Mouse (Mus musculus): ENCODE measurements around the gene Art4.
"Not testable (repeated sequence)": the region's sequence is repeated elsewhere in the genome, so short reads cannot be mapped to it uniquely, and the experiment has no call there.

Gene Art4

DNA sequence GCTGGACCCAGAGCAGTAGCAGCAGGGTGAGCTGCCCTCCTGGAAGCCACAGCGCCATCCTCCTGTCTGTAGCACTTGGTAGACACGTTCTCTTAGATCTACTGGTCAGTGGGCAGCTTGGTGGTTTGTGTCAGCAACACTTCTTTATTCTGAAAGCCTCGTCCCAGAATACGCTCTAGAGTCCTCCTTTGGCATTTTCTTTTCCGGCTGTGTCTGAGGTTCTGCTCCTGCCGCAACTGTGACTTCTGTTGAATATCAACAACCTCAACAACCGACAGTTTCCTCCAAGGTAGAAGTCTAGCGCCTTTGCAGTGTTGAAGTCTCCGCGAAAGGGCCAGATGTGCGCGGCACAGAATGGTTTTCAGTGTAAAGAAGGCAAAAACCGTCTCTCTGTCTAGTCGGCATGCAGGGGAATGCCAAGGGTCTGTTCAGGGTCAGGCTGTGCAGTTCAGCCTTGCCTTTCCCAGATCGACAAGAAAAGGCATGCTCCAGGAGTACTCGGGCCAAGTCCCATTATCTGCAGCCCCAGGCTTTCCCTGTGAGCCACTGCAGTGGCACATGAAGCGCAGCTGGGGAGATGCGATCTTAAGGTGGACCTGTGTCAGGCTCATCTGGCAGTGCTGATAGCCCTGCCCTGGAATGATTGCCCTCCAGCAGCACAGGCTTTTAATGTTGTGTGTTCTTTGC lies at the start of gene Art4:
Gene Art4, minus strand, starts transcription at position 548 of the 687 bp plus-strand sequence.
- DNase-seq (ENCODE audit: low read depth, low spot score): peak; percentile 82

DNA sequence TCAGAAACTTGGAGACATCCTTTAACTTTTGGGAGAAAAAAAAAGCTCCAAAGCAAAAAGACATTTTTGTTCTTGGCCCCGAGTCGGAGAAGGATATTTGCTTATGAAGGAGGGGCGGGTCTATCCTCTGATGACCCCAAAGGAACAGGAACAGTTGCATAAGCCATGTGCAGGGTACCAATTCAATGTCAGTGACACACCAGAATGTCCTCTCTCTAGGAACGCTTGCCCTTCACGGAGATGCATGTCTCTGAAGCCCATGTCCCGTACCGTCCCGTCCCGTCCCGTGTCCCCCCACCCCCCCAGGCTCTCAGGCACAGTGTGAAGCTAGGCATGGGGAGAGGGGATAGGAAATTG lies 49.4 kb upstream of the Art4 start:
- no peak for DNase-seq (ENCODE audit: low read depth, low spot score)

DNA sequence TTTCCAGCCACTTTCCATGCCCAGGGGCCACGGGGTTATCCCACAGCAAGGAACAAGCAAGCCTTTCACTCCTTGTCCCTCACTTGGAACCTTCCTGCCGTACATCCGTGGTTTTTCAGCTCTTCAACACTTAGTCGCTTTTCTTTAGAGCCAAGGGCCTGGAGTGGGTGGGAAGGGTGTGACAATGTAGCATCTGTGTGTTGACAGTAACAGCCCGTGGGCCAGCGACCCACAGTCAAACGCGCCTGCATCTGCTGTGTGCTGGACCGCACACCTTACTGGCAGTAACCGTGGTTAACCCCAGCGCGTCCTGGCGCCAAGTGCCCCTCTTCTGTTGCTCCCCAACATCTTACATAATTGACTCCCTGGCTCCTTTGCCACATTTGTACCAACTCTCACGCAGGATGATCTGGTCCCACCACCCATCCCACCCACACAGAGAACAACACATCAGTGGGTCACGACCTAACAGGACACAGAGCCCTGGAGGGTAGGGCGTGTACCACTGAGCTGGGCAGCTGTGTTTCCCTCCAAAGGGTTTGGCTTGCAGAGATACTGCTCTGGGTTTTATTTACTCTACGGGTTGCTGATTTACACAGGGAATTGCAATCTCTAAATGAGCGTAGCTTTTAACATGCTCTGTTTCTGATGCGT lies 48.9 kb upstream of the Art4 start:
- DNase-seq (ENCODE audit: low read depth, low spot score): no peak

DNA sequence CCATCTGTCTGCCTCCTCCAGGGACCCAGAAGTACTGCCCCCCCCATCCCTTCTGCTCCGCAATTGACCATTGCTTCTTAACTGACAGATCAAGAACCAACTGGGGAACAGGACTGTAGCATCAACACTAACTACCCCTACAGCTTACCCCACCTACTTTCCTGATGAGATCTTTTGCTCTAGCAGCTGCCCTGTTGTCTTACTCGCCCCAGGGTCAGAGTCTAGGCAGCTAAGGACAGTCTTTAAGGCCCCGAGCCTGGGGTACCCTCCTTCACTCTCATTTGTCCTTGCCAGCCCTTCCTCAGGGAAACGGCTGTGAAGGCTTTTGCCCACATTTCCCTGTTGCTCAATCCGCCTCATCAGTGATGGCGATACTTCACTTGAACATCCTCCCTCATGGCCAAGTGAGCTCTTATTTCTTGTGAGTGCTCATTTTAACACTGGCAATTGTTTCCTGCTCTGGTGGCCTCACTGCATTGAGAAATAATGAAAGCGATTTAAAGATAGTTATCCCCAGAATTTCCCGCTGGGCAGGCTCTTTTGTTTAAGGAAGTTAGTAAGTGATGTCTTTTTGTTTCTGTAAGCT lies 46.4 kb upstream of the Art4 start:
- no peak for DNase-seq (ENCODE audit: low read depth, low spot score)

DNA sequence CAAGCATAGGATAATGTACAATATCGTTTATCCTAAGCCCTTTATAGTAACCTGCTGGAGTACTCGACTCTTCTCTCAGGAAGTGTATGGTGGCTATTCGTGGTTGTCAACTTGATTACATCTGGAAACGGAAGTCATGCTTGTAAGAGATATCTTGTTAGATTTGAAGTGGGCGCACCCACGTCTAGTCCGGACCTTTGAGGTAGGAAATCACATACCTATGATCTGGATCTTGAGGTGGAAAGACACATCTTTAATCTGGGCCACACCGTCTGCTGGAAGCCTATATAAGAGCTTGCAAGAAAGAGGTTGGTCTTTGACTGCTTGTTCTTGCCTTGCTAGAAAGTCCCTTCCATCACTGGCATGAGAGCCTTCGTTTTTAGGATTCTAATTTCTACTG lies 45.0 kb upstream of the Art4 start:
- no peak for DNase-seq (ENCODE audit: low read depth, low spot score)

DNA sequence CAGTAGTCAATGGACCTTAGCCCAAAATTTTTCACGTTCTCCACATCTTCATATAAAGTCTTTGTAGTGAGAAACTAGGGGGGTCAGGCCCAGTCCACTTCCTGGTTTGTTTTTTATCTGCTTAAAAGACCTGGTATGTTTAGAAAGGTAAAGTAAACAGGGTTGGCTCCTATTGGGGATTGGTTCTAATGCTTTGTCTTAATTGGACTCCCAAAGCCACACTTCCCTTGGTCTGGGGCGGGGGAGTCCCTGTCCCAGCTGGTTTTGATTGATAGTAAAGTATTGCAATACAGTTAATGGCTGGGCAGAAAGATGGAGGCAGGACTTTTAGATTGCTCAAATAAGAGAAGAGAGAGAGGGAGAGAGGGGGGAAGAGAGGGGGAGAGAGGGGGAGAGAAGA lies 43.5 kb upstream of the Art4 start:
- DNase-seq (ENCODE audit: low read depth, low spot score): no peak

DNA sequence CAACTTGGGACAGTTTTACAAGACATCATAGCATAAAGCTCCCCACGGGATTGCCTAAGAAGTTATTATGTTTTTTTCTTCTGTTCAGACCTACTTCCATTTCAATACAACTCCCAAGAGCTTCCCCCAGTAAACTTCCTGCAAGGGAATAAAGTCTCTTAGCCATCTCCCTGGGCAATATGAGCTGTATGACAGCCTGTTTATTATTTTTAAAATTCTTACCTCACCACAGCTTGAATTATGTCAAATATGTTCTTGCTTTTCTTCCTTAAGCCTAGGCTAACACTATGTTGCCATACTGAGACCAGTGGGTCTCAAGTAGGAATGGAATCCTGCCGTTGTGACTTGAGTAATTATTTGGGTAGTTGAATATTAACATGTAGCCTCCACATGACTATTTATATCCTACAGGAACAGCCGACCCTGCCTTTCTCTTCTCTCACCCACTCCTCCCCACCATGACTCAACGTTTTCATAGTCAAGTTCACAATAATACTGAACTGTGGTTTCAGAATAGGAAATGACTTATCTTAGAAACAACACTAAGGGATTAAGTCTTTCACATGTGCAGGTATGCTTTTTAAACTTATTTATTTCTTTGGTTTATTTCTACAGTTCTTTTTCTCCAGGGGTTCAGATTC lies 43.0 kb upstream of the Art4 start:
- no peak for DNase-seq (ENCODE audit: low read depth, low spot score)

DNA sequence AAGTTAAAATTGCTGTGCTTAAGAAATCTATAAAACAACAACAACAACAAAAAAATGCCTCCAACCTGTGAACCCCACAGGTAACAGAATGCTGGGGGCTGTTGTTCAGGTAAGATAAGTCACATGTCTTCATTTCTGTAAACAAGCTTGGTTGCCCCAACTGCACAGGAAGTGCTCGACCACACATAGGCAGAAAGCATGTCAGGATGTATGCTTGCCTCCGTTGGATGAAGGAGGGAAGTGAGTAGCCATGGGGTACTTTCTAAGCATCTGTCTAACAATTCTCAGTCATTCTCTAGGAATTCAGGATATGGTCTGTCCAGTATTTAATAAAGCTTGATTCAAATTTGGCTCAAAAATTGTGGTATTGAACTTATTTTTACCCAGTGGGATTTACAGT lies 41.4 kb upstream of the Art4 start:
- no peak for DNase-seq (ENCODE audit: low read depth, low spot score)

DNA sequence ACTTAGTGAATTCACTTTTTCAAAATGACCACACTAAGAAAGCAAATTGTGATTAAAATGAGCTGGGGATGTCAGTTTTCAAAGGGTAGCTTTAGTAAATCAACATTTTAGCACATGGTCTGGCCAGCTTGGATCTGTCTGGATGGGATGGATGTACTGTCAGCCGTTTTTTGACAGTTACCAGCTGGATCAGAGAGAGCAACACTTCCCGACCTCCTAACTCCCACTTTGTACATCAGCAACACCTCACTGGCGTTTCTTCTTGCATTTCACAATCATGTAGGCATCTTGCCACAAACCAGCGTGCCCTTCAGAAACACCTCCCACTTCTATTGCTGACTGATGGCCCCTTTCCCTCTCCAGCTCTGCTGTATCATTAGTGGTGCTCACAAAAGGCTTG lies 40.7 kb upstream of the Art4 start:
- no peak for DNase-seq (ENCODE audit: low read depth, low spot score)

DNA sequence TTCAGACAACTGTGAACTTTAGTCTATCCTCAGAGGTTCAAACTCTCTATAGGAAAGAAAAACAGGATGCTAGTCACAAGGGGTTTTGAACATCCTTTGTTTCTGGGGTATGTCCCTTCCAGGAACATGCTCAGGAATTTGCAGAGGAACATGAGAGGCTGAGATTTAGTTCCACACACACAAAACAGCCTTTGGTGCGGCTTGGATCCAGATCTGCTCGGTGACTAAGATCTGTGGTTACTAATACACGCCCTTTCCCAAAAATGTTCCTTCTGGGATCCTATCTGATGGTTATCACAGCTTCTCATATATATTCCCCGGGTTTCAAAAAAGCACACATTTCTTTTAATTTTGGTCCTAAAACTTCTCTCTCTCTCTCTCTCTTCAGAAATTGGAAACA lies 40.3 kb upstream of the Art4 start:
- DNase-seq (ENCODE audit: low read depth, low spot score): no peak

DNA sequence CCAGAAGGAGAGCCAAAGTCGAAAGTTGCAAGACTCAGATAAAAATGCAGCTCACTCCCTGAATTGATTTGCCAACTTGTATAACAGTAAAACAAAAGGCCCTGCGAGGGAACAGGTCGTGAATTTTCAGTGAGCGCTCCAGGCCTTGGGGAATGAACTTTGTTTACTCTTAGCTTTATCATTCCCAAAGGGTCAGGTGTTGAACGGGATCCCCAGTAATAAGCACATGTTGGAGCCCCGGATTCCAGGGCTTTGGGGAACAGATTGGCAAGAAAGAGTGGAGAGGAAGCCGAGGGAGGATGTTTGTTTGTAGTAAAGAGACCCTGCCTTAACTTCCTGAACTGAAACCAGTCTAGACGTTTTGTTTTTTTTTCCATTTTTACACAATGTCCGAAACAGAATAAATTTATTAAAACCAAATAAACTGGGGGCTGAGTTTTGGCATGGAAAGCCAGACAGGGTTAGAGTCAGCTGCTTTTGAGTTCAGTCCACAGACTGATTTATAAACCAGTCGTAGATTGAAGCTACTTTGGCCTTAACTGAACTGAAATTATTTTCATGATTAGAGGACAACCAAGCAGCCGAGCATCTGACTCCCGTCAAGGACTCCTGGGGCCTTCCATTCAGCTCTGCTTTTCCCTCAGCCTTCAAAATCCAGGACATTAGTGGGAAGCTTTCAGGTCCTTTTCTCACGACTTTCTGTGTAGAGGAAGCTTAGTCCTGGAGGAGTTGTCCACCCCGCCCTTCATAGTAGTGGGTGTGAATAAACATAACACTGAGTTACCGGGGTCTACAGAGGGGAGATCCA lies 37.2 kb upstream of the Art4 start:
- no peak for DNase-seq (ENCODE audit: low read depth, low spot score)

DNA sequence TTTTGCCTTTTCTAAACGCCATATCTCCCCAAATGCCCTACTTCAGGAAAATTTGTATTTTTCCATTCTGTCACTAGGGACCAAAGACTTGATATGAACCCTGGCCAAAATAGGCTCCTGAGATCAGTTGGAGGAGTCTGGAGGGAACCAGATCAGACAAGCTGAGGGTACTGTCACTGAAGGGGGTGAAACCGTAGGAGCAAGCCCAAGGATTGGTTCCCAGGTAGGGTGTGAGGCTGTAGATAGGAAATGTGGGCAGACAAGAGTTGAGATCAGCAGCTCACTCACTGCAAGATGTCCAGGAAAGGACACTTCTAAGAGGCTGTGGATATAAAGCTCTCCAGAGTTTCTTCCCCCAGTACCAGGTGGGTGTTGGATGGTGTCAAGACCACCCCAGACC lies 34.5 kb upstream of the Art4 start:
- DNase-seq (ENCODE audit: low read depth, low spot score): no peak

DNA sequence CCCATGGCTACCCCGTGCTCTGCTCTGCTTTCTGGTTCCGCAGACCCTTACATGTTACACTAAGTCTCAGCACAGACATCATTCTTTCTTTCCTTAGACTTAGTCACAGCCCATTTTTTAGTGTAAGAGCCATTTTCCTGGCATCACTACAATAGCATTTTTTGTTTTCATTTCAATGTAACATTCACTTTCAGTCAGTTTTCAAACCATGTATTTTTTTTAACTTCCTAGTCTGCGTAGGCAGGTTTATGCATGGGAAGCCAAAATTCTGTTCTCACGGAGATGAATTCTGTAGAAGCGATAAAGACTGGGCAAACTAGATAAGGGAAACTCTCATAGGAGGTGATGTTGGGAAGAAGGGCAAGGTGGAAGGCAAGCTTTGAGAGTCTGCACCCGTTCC lies 32.0 kb upstream of the Art4 start:
- no peak for DNase-seq (ENCODE audit: low read depth, low spot score)

DNA sequence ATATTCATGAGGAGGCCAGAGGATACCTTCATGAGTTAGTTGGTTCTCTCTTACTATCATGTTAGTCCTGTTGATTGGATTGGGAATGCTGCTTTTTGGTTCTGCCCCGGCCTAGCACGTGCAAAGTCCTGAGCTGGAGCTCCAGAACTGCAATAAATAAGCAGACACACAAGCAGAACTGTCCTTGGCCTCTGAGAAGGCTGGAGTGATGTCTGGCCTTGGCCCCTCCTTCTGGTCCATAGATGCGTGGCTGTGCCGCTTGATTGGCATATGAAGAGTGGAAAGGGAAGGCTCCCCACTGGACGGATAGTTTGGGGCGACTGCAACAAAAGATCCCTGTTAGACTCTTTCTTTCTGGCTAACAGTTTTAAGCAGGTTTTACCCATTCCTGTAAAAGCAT lies 31.5 kb upstream of the Art4 start:
- no peak for DNase-seq (ENCODE audit: low read depth, low spot score)

DNA sequence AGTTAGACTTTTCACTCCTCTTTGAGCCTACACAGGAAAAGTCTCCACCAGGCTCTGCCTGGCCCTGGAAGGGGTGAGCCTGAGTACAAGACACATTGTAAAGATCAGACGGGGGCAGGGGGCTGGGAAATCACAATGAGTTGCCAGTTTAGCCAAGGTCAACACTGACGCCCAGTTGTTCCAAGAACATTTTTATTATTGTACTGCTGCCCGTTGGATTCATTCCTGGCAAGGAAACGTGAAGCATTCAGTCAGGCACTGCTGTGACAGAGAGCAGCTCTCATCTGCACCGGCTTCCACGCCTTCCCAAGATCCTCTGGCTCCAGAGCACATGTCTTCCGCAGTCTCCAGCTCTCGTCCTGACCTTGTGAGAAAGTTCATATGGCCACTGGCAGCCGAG lies 30.3 kb upstream of the Art4 start:
- DNase-seq (ENCODE audit: low read depth, low spot score): no peak

DNA sequence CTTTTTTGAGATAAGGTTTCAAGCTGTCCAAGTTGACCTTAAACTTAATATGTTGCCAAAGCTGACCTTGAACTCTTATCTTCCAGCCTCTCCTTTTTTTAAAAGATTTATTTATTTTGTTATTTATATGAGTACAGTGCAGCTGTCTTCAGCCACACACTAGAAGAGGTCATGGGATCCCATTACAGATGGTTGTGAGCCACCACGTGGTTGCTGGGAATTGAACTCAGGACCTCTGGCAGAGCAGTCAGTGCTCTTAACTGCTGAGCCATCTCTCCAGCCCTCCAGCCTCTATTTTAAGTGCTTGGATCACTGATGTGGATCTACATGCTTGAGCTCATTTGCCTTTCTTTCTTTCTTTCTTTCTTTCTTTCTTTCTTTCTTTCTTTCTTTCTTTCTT lies 27.2 kb upstream of the Art4 start:
- DNase-seq (ENCODE audit: low read depth, low spot score): not testable (repeated sequence)

DNA sequence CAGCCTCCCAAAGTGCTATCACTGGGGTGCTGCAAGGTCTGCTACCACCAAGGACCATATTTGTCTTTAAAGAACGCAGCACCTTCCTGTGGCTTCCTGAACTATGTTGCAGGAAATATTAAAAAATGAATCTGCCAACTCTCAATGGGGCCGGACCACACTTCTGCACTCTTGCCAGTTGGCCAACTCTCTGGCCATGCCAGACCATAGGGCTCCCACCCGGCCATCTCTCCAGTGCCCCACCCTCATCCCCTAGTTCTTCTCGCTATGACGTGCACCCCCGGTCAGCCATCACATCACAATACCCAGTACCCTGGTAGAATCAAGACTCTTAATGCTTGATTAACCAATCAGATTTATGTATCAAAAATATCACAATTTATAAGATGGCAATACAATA lies 26.4 kb upstream of the Art4 start:
- no peak for DNase-seq (ENCODE audit: low read depth, low spot score)

DNA sequence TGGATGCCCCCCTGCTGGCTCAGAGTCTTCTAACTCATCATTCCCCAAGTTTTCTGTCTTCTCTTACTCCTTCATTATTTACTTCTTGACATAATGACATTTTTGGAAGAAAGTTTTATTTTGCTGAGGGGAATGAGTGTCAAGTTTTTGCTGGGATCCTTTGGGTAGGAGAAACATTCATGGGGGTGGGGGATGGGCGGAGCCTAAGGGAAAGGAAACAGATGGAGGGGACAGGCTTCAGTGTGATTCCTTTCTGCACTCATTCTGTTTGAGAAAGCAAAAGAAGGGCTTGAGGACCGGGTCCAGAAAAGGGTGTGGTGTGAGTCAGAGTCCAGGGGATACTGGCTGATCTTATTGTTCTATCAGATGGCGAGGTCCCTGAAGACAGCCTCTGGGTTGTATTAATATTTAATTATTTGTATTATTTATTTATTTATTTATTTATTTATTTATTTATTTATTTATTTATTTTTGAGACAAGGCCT lies 25.9 kb upstream of the Art4 start:
- no peak for DNase-seq (ENCODE audit: low read depth, low spot score)

DNA sequence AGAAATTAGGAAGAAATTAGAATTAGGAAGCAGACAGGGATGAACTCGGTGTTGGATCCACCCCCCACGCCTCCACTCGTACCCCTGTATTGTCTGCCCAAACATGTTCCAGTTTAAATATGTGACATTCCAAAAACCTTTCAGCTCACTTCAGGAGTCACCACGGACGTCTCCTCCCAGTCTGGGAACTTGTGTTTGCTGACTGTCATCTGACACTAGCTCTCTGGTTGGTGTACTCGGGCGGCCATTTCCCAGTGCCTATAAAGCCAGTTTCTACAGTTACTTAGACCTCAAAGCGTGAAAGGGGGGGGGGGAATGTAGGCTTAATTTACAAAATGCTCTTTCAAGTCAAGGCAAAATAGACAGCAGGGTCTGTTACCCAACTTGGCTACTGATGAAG lies 24.1 kb upstream of the Art4 start:
- no peak for DNase-seq (ENCODE audit: low read depth, low spot score)

DNA sequence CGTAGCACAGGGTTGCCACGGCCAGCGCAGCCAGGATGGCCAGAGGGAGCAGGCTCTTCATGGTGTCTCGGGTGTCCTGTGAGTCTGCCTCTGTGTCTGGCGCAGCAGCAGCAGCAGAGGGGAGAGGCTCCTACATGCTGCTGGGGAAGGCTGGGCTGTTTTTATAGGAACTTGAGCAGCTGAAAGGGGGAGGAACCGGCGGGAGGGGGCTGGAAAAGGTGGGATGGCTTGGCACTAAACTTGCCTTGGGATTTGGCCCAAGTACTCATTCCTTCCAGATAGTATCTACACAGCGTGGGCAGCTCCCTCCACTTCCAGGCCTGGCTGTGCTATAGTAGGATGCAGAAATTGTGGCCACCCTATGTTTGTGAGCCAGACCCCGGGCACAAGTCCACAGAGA lies 18.1 kb upstream of the Art4 start, which contains the start of gene Mgp:
Gene Mgp, minus strand, starts transcription at position 154 of the 400 bp plus-strand sequence.
- DNase-seq (ENCODE audit: low read depth, low spot score): no peak

DNA sequence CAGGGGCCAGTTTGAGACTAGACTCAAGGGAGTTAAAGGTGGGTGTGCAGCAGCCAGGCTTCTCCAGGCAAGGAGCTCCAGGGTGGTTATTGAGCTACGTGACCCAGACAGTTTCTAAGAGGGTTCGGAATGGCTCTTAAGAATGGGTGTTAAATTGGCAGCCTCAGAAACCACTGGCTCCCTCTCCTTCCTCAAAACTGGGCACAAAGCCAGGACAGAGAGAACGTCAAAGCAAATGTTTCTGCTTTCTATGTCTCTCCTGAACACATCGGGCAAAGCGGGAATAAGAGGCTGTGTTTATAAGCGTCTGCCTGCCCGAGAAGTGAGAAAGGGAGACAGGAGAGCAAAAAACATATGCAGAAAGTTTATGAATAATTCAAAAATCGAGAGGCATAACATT lies 17.1 kb upstream of the Art4 start:
- no peak for DNase-seq (ENCODE audit: low read depth, low spot score)

DNA sequence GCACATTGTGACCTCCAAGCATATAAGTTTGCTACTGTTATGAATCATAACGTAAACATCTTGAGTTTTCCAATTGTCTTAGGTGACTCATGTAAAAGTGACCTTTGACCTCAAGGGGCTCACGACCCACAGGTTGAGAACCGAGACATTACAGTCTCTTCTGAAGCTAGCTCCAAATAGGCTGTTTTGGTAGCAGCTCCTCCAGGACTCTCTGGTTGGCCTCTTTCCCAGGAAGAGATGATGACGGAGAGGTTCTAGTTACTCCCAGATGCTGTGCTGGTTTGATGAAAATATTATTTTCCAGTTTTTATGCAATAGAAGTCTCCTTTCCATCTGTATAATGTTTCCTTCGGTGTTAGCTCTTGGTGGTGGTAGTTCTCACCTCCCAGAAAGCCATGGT lies 11.4 kb upstream of the Art4 start:
- no peak for DNase-seq (ENCODE audit: low read depth, low spot score)
